Mouse (Mus musculus): Measurements from ENCODE around the gene Flcn. TPM values are rescaled to one million over a fixed set of nuclear protein-coding genes. Genes with fewer than 3 reads are reported as not detected.

Gene Flcn
- total and polyA plus RNA-seq, 2 experiments from 2014 or later: 43.3 to 46.9 TPM

- no peak for TF ChIP-seq CTCF (IDR thresholded peaks at IDR 0.05; ENCODE audit: low read depth)
- no peak for TF ChIP-seq EP300 (IDR thresholded peaks at IDR 0.05; ENCODE audit: low read depth)
- Histone ChIP-seq H3K4me1 (ENCODE audit: control insufficient read depth, insufficient read depth) (peaks cover 12% of the 10 kb centered on the region), H3K4me3 (ENCODE audit: low read depth, low read length) (peak overlapping the region; percentile 77), H3K27me3 (ENCODE audit: control insufficient read depth, insufficient read depth, low read length) (no peaks in the 10 kb centered on the region), H3K9ac (replicated peaks; ENCODE audit: low read depth, low read length) (peak overlapping the region; percentile 86; the same call in 1 of the 2 replicates), H3K36me3 (replicated peaks; ENCODE audit: control insufficient read depth, insufficient read depth, low read length) (peaks cover 23% of the 10 kb centered on the region), H3K27ac (ENCODE audit: low read depth) (peak overlapping the region; percentile 98), H3K4me2 (ENCODE audit: low read depth, low read length) (peak overlapping the region; percentile 81), H3K9me3 (replicated peaks; ENCODE audit: control insufficient read depth, low read length) (no peaks in the 10 kb centered on the region)
- no peak for ATAC-seq (ENCODE audit: insufficient read depth, low read depth)
- DNase-seq (ENCODE audit: low spot score): no peak
- 63% methylated on average over 14 of the region's 14 CpGs for WGBS
Measured at GRCm38 (mm10) chr11:59810480-59811158, 803 bp upstream of the Flcn start.

- no peak for TF ChIP-seq EP300 (IDR thresholded peaks at IDR 0.05; ENCODE audit: low read depth)
- TF ChIP-seq CTCF (IDR thresholded peaks at IDR 0.05; ENCODE audit: low read depth): no peak
- peak; percentile 81 for ATAC-seq (ENCODE audit: insufficient read depth, low read depth)
Measured at GRCm38 (mm10) chr11:59809071-59809669, 646 bp downstream of the Flcn start.

GRCm38 (mm10) chr11:59808170-59808960 lies 1.5 kb downstream of the Flcn start:
- peaks cover 12% of the 10 kb centered on the region for H3K4me1 ChIP-seq (ENCODE audit: control insufficient read depth, insufficient read depth)
- TF ChIP-seq EP300 (IDR thresholded peaks at IDR 0.05; ENCODE audit: low read depth): no peak
- TF ChIP-seq CTCF (IDR thresholded peaks at IDR 0.05; ENCODE audit: low read depth): no peak
- no peaks in the 10 kb centered on the region for H3K27me3 ChIP-seq (ENCODE audit: control insufficient read depth, insufficient read depth, low read length)
- H3K27ac ChIP-seq (ENCODE audit: low read depth): peak overlapping the region; percentile 98
- no peak for ATAC-seq (ENCODE audit: insufficient read depth, low read depth)
- H3K4me3 ChIP-seq (ENCODE audit: low read depth, low read length): peak overlapping the region; percentile 77
- WGBS: 51% methylated on average over 14 of the region's 14 CpGs
- peak overlapping the region; percentile 86; the same call in 1 of the 2 replicates for H3K9ac ChIP-seq (replicated peaks; ENCODE audit: low read depth, low read length)
- peak overlapping the region; percentile 81 for H3K4me2 ChIP-seq (ENCODE audit: low read depth, low read length)
- H3K9me3 ChIP-seq (replicated peaks; ENCODE audit: control insufficient read depth, low read length): no peaks in the 10 kb centered on the region
- H3K36me3 ChIP-seq (replicated peaks; ENCODE audit: control insufficient read depth, insufficient read depth, low read length): peaks cover 46% of the 10 kb centered on the region
- no peak for DNase-seq (ENCODE audit: low spot score)

More at GRCm38 (mm10) chr11:59809071-59809669, 646 bp downstream of the Flcn start:
- Histone ChIP-seq H3K36me3 (replicated peaks; ENCODE audit: control insufficient read depth, insufficient read depth, low read length) (peaks cover 38% of the 10 kb centered on the region), H3K9ac (replicated peaks; ENCODE audit: low read depth, low read length) (peak overlapping the region; percentile 86), H3K27ac (ENCODE audit: low read depth) (peak overlapping the region; percentile 98), H3K4me2 (ENCODE audit: low read depth, low read length) (peak overlapping the region; percentile 81), H3K27me3 (ENCODE audit: control insufficient read depth, insufficient read depth, low read length) (no peaks in the 10 kb centered on the region), H3K4me1 (ENCODE audit: control insufficient read depth, insufficient read depth) (peaks cover 12% of the 10 kb centered on the region), H3K4me3 (ENCODE audit: low read depth, low read length) (peak overlapping the region; percentile 77), H3K9me3 (replicated peaks; ENCODE audit: control insufficient read depth, low read length) (no peaks in the 10 kb centered on the region)
- peak; percentile 95 for DNase-seq (ENCODE audit: low spot score)
- 0% methylated on average over 15 of the region's 15 CpGs for WGBS

- no peak overlapping the region for H3K9ac ChIP-seq (replicated peaks; ENCODE audit: low read depth, low read length)
- no peak for ATAC-seq (ENCODE audit: insufficient read depth, low read depth)
- H3K36me3 ChIP-seq (replicated peaks; ENCODE audit: control insufficient read depth, insufficient read depth, low read length): peaks cover 73% of the 10 kb centered on the region
Measured at GRCm38 (mm10) chr11:59805656-59806055, 4.2 kb downstream of the Flcn start.

GRCm38 (mm10) chr11:59805256-59805655 lies 4.6 kb downstream of the Flcn start:
- H3K4me3 ChIP-seq (ENCODE audit: low read depth, low read length): no peak overlapping the region
- H3K27ac ChIP-seq (ENCODE audit: low read depth): no peak overlapping the region
- peaks cover 7% of the 10 kb centered on the region for H3K4me1 ChIP-seq (ENCODE audit: control insufficient read depth, insufficient read depth)
- peaks cover 77% of the 10 kb centered on the region for H3K36me3 ChIP-seq (replicated peaks; ENCODE audit: control insufficient read depth, insufficient read depth, low read length)
- DNase-seq (ENCODE audit: low spot score) (no peak), ATAC-seq (ENCODE audit: insufficient read depth, low read depth) (no peak)
- TF ChIP-seq EP300 (IDR thresholded peaks at IDR 0.05; ENCODE audit: low read depth) (no peak), CTCF (IDR thresholded peaks at IDR 0.05; ENCODE audit: low read depth) (no peak)
- H3K9ac ChIP-seq (replicated peaks; ENCODE audit: low read depth, low read length): no peak overlapping the region
- H3K27me3 ChIP-seq (ENCODE audit: control insufficient read depth, insufficient read depth, low read length): no peaks in the 10 kb centered on the region
- WGBS: 90% methylated on average over 1 of the region's 1 CpGs
- H3K9me3 ChIP-seq (replicated peaks; ENCODE audit: control insufficient read depth, low read length): no peaks in the 10 kb centered on the region
- H3K4me2 ChIP-seq (ENCODE audit: low read depth, low read length): no peak overlapping the region

More at GRCm38 (mm10) chr11:59805656-59806055, 4.2 kb downstream of the Flcn start:
- DNase-seq (ENCODE audit: low spot score): no peak
- TF ChIP-seq CTCF (IDR thresholded peaks at IDR 0.05; ENCODE audit: low read depth): no peak
- no peak for TF ChIP-seq EP300 (IDR thresholded peaks at IDR 0.05; ENCODE audit: low read depth)
- H3K27ac ChIP-seq (ENCODE audit: low read depth): no peak overlapping the region
- no peaks in the 10 kb centered on the region for H3K9me3 ChIP-seq (replicated peaks; ENCODE audit: control insufficient read depth, low read length)
- WGBS: 94% methylated on average over 2 of the region's 2 CpGs
- H3K4me3 ChIP-seq (ENCODE audit: low read depth, low read length): no peak overlapping the region
- H3K27me3 ChIP-seq (ENCODE audit: control insufficient read depth, insufficient read depth, low read length): no peaks in the 10 kb centered on the region
- no peak overlapping the region for H3K4me2 ChIP-seq (ENCODE audit: low read depth, low read length)
- H3K4me1 ChIP-seq (ENCODE audit: control insufficient read depth, insufficient read depth): peaks cover 9% of the 10 kb centered on the region

Measured in heart, postnatal 0 days (tissue).